Mouse (Mus musculus): Measurements from ENCODE around the gene Tgm1. TPM values are rescaled to one million over a fixed set of nuclear protein-coding genes. Genes with fewer than 3 reads are reported as not detected.

The Tgm1 gene
- polyA plus RNA-seq, 1 experiment from 2014 or later, result 1.1 TPM

- Histone ChIP-seq H3K9ac (replicated peaks; ENCODE audit: low read length) (peak overlapping the region; percentile 72), H3K4me2 (ENCODE audit: low read depth, low read length) (peak overlapping the region; percentile 69), H3K4me1 (ENCODE audit: control insufficient read depth, insufficient read depth, low read length) (no peaks in the 10 kb centered on the region), H3K27ac (replicated peaks; ENCODE audit: low read depth, low read length) (no peak overlapping the region), H3K36me3 (replicated peaks; ENCODE audit: control insufficient read depth, insufficient read depth, low read depth, low read length) (peaks cover 3% of the 10 kb centered on the region; the same call in 1 of the 2 replicates), H3K9me3 (replicated peaks; ENCODE audit: control insufficient read depth, low read length) (no peaks in the 10 kb centered on the region), H3K4me3 (ENCODE audit: low read depth, low read length) (peak overlapping the region; percentile 75), H3K27me3 (ENCODE audit: control insufficient read depth, insufficient read depth, low read length) (no peaks in the 10 kb centered on the region)
- no peak for ATAC-seq (replicated peaks; ENCODE audit: insufficient number of reproducible peaks, low FRiP score, low TSS enrichment, low read depth)
- 42% methylated on average over 8 of the region's 8 CpGs for WGBS
- no peak for DNase-seq (ENCODE audit: low spot score)
Measured at GRCm38 (mm10) chr14:55722438-55722945, 8.8 kb upstream of the Tgm1 start.

- Histone ChIP-seq H3K4me2 (ENCODE audit: low read depth, low read length) (peak within 1 kb of the TSS; percentile 69), H3K4me3 (ENCODE audit: low read depth, low read length) (peak within 1 kb of the TSS; percentile 75), H3K27ac (replicated peaks; ENCODE audit: low read depth, low read length) (peak within 1 kb of the TSS; percentile 56; the same call in 1 of the 2 replicates), H3K9ac (replicated peaks; ENCODE audit: low read length) (peak within 1 kb of the TSS; percentile 72), H3K4me1 (ENCODE audit: control insufficient read depth, insufficient read depth, low read length) (no peaks in the 10 kb centered on the region), H3K9me3 (replicated peaks; ENCODE audit: control insufficient read depth, low read length) (no peaks in the 10 kb centered on the region), H3K27me3 (ENCODE audit: control insufficient read depth, insufficient read depth, low read length) (no peaks in the 10 kb centered on the region), H3K36me3 (replicated peaks; ENCODE audit: control insufficient read depth, insufficient read depth, low read depth, low read length) (peaks cover 3% of the 10 kb centered on the region; the same call in 1 of the 2 replicates)
- peak; percentile 96 for ATAC-seq (replicated peaks; ENCODE audit: insufficient number of reproducible peaks, low FRiP score, low TSS enrichment, low read depth)
- WGBS, result under 1% methylated on average over 50 of the region's 50 CpGs
- DNase-seq (ENCODE audit: low spot score), result peak; percentile 96
Measured at GRCm38 (mm10) chr14:55721700-55722437, 8.1 kb upstream of the Tgm1 start, which contains the start of gene Rabggta. Gene Rabggta, minus strand, starts transcription at chr14:55722263.

GRCm38 (mm10) chr14:55721076-55721475 lies 7.3 kb upstream of the Tgm1 start:
- 78% methylated on average over 6 of the region's 6 CpGs for WGBS
- ATAC-seq (replicated peaks; ENCODE audit: insufficient number of reproducible peaks, low FRiP score, low TSS enrichment, low read depth) (no peak), DNase-seq (ENCODE audit: low spot score) (no peak)
- H3K36me3 ChIP-seq (replicated peaks; ENCODE audit: control insufficient read depth, insufficient read depth, low read depth, low read length), result peaks cover 3% of the 10 kb centered on the region; the same call in 1 of the 2 replicates
- H3K27ac ChIP-seq (replicated peaks; ENCODE audit: low read depth, low read length), result no peak overlapping the region
- peak overlapping the region; percentile 75 for H3K4me3 ChIP-seq (ENCODE audit: low read depth, low read length)
- H3K4me1 ChIP-seq (ENCODE audit: control insufficient read depth, insufficient read depth, low read length), result no peaks in the 10 kb centered on the region
- H3K9ac ChIP-seq (replicated peaks; ENCODE audit: low read length), result peak overlapping the region; percentile 72
- no peaks in the 10 kb centered on the region for H3K27me3 ChIP-seq (ENCODE audit: control insufficient read depth, insufficient read depth, low read length)
- peak overlapping the region; percentile 69 for H3K4me2 ChIP-seq (ENCODE audit: low read depth, low read length)
- H3K9me3 ChIP-seq (replicated peaks; ENCODE audit: control insufficient read depth, low read length), result no peaks in the 10 kb centered on the region

- ATAC-seq (replicated peaks; ENCODE audit: insufficient number of reproducible peaks, low FRiP score, low TSS enrichment, low read depth) (no peak), DNase-seq (ENCODE audit: low spot score) (no peak)
- Histone ChIP-seq H3K4me3 (ENCODE audit: low read depth, low read length) (no peak overlapping the region), H3K4me2 (ENCODE audit: low read depth, low read length) (no peak overlapping the region), H3K4me1 (ENCODE audit: control insufficient read depth, insufficient read depth, low read length) (no peaks in the 10 kb centered on the region), H3K27ac (replicated peaks; ENCODE audit: low read depth, low read length) (no peak overlapping the region), H3K9ac (replicated peaks; ENCODE audit: low read length) (no peak overlapping the region), H3K27me3 (ENCODE audit: control insufficient read depth, insufficient read depth, low read length) (no peaks in the 10 kb centered on the region), H3K36me3 (replicated peaks; ENCODE audit: control insufficient read depth, insufficient read depth, low read depth, low read length) (peaks cover 3% of the 10 kb centered on the region; the same call in 1 of the 2 replicates), H3K9me3 (replicated peaks; ENCODE audit: control insufficient read depth, low read length) (no peaks in the 10 kb centered on the region)
- WGBS, result 89% methylated on average over 12 of the region's 12 CpGs
Measured at GRCm38 (mm10) chr14:55720666-55721065, 6.9 kb upstream of the Tgm1 start.

GRCm38 (mm10) chr14:55719737-55720136 lies 6.0 kb upstream of the Tgm1 start:
- Histone ChIP-seq H3K4me1 (ENCODE audit: control insufficient read depth, insufficient read depth, low read length) (no peaks in the 10 kb centered on the region), H3K9ac (replicated peaks; ENCODE audit: low read length) (no peak overlapping the region), H3K27me3 (ENCODE audit: control insufficient read depth, insufficient read depth, low read length) (no peaks in the 10 kb centered on the region), H3K4me3 (ENCODE audit: low read depth, low read length) (no peak overlapping the region), H3K4me2 (ENCODE audit: low read depth, low read length) (no peak overlapping the region), H3K9me3 (replicated peaks; ENCODE audit: control insufficient read depth, low read length) (no peaks in the 10 kb centered on the region), H3K27ac (replicated peaks; ENCODE audit: low read depth, low read length) (no peak overlapping the region), H3K36me3 (replicated peaks; ENCODE audit: control insufficient read depth, insufficient read depth, low read depth, low read length) (peaks cover 3% of the 10 kb centered on the region; the same call in 1 of the 2 replicates)
- DNase-seq (ENCODE audit: low spot score) (no peak), ATAC-seq (replicated peaks; ENCODE audit: insufficient number of reproducible peaks, low FRiP score, low TSS enrichment, low read depth) (no peak)
- 86% methylated on average over 6 of the region's 6 CpGs for WGBS

- no peak overlapping the region for H3K27ac ChIP-seq (replicated peaks; ENCODE audit: low read depth, low read length)
- peaks cover 4% of the 10 kb centered on the region for H3K27me3 ChIP-seq (ENCODE audit: control insufficient read depth, insufficient read depth, low read length)
- H3K4me3 ChIP-seq (ENCODE audit: low read depth, low read length), result no peak overlapping the region
- H3K4me1 ChIP-seq (ENCODE audit: control insufficient read depth, insufficient read depth, low read length), result no peaks in the 10 kb centered on the region
- 42% methylated on average over 8 of the region's 8 CpGs for WGBS
- H3K36me3 ChIP-seq (replicated peaks; ENCODE audit: control insufficient read depth, insufficient read depth, low read depth, low read length), result peaks cover 3% of the 10 kb centered on the region; the same call in 1 of the 2 replicates
- no peak overlapping the region for H3K9ac ChIP-seq (replicated peaks; ENCODE audit: low read length)
- H3K4me2 ChIP-seq (ENCODE audit: low read depth, low read length), result no peak overlapping the region
- no peak for ATAC-seq (replicated peaks; ENCODE audit: insufficient number of reproducible peaks, low FRiP score, low TSS enrichment, low read depth)
- H3K9me3 ChIP-seq (replicated peaks; ENCODE audit: control insufficient read depth, low read length), result no peaks in the 10 kb centered on the region
- no peak for DNase-seq (ENCODE audit: low spot score)
Measured at GRCm38 (mm10) chr14:55716884-55717283, 3.2 kb upstream of the Tgm1 start.

- 96% methylated on average over 6 of the region's 6 CpGs for WGBS
- Histone ChIP-seq H3K27ac (replicated peaks; ENCODE audit: low read depth, low read length) (no peak overlapping the region), H3K4me3 (ENCODE audit: low read depth, low read length) (no peak overlapping the region), H3K9me3 (replicated peaks; ENCODE audit: control insufficient read depth, low read length) (no peaks in the 10 kb centered on the region), H3K4me2 (ENCODE audit: low read depth, low read length) (no peak overlapping the region), H3K27me3 (ENCODE audit: control insufficient read depth, insufficient read depth, low read length) (peaks cover 4% of the 10 kb centered on the region), H3K4me1 (ENCODE audit: control insufficient read depth, insufficient read depth, low read length) (no peaks in the 10 kb centered on the region), H3K36me3 (replicated peaks; ENCODE audit: control insufficient read depth, insufficient read depth, low read depth, low read length) (peaks cover 3% of the 10 kb centered on the region; the same call in 1 of the 2 replicates), H3K9ac (replicated peaks; ENCODE audit: low read length) (no peak overlapping the region)
- ATAC-seq (replicated peaks; ENCODE audit: insufficient number of reproducible peaks, low FRiP score, low TSS enrichment, low read depth) (no peak), DNase-seq (ENCODE audit: low spot score) (no peak)
Measured at GRCm38 (mm10) chr14:55716271-55716670, 2.5 kb upstream of the Tgm1 start.

- peak; percentile 29 for DNase-seq (ENCODE audit: low spot score)
- WGBS, result 37% methylated on average over 6 of the region's 6 CpGs
- Histone ChIP-seq H3K27ac (replicated peaks; ENCODE audit: low read depth, low read length) (no peak overlapping the region), H3K27me3 (ENCODE audit: control insufficient read depth, insufficient read depth, low read length) (peaks cover 4% of the 10 kb centered on the region), H3K4me2 (ENCODE audit: low read depth, low read length) (no peak overlapping the region), H3K9me3 (replicated peaks; ENCODE audit: control insufficient read depth, low read length) (no peaks in the 10 kb centered on the region), H3K36me3 (replicated peaks; ENCODE audit: control insufficient read depth, insufficient read depth, low read depth, low read length) (peaks cover 3% of the 10 kb centered on the region; the same call in 1 of the 2 replicates), H3K9ac (replicated peaks; ENCODE audit: low read length) (no peak overlapping the region), H3K4me1 (ENCODE audit: control insufficient read depth, insufficient read depth, low read length) (no peaks in the 10 kb centered on the region), H3K4me3 (ENCODE audit: low read depth, low read length) (no peak overlapping the region)
- no peak for ATAC-seq (replicated peaks; ENCODE audit: insufficient number of reproducible peaks, low FRiP score, low TSS enrichment, low read depth)
Measured at GRCm38 (mm10) chr14:55714893-55715292, 1.2 kb upstream of the Tgm1 start.

All from embryonic facial prominence, embryonic 11.5 days (tissue).